Mouse (Mus musculus): ENCODE measurements around the gene 2010111I01Rik. TPM values are rescaled to one million over a fixed set of nuclear protein-coding genes. Genes with fewer than 3 reads are reported as not detected.

2010111I01Rik gene
- polyA plus RNA-seq, 1 experiment = 26.6 TPM

DNA sequence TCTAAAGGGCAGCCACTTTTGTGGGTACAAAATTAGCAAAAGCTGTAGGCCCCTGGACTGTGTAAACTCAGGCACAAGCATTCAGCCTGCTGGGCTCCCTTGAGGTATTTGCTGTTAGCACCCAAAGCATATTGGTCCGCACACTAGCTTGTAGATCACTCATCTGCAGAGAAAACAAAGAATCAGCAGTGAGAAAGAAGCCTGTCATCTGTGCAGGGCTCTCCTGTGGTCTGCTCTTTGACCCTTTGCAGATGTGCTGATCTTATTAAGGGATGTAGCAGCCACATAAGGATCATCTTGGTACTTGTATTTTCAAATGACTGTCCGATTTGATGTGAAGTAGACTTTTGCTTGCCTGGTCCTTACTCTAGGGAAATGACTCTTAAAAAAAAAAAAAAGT lies 126.6 kb downstream of the 2010111I01Rik start:
- Histone ChIP-seq H3K27me3 (ENCODE audit: control insufficient read depth, insufficient read depth, low read length) (no peaks in the 10 kb centered on the region), H3K36me3 (ENCODE audit: control insufficient read depth, insufficient read depth, low read length) (no peaks in the 10 kb centered on the region), H3K4me3 (ENCODE audit: control insufficient read depth, low read depth, low read length) (no peak overlapping the region), H3K4me1 (ENCODE audit: control insufficient read depth, insufficient read depth, low read length) (0 out of 2 replicates have a peak, but pooled peaks cover 2% of the 10 kb centered on the region), H3K27ac (ENCODE audit: control insufficient read depth, insufficient read depth, low read depth, low read length) (no peak overlapping the region)
- TF ChIP-seq CTCF (IDR thresholded peaks at IDR 0.05; ENCODE audit: control insufficient read depth, insufficient read depth, insufficient replicate concordance, low read depth, low read length) (no peak), POLR2A (IDR thresholded peaks at IDR 0.05; ENCODE audit: control insufficient read depth, low read depth, low read length) (no peak)

DNA sequence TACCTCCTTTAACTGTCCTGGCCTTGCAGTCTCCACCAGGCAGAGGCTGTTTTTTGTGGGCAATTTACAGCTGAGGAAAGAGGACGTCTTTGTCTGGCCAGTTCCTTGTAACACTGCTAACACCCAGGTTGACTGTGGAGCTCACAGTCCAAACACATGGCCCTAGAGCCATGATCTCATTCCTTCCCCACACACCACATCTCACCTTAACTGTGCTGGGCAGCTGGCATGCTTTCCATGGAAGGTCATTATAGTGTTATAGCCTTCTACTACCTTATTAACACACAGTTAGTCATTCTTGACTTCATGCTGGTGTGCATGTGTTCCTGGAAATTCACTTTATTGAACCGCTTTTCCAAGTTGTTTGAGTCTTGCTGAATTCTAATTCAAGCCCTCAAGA lies 127.6 kb downstream of the 2010111I01Rik start:
- Histone ChIP-seq H3K36me3 (ENCODE audit: control insufficient read depth, insufficient read depth, low read length) (no peaks in the 10 kb centered on the region), H3K27ac (ENCODE audit: control insufficient read depth, insufficient read depth, low read depth, low read length) (no peak overlapping the region), H3K27me3 (ENCODE audit: control insufficient read depth, insufficient read depth, low read length) (no peaks in the 10 kb centered on the region), H3K4me1 (ENCODE audit: control insufficient read depth, insufficient read depth, low read length) (0 out of 2 replicates have a peak, but pooled peaks cover 2% of the 10 kb centered on the region), H3K4me3 (ENCODE audit: control insufficient read depth, low read depth, low read length) (no peak overlapping the region)
- TF ChIP-seq POLR2A (IDR thresholded peaks at IDR 0.05; ENCODE audit: control insufficient read depth, low read depth, low read length) (no peak), CTCF (IDR thresholded peaks at IDR 0.05; ENCODE audit: control insufficient read depth, insufficient read depth, insufficient replicate concordance, low read depth, low read length) (no peak)

DNA sequence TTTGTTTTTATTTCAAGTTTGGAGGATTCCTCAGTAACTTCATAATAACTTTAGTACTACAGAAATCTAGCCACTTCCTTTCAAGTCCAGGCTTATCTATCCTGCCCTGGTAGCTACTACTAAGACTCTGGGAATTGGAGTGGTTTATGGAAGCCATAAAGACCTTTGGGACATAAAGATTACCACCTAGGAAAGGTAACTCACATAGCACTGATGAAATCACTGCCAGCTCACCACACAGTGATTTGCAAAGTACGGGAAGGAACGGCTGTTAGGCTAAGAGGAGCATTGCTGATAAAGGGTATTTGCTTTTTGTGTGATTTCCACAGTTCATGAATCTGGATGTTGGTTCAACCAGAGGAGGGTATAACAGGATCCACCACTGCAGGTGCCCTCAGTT lies 128.2 kb downstream of the 2010111I01Rik start:
- Histone ChIP-seq H3K27me3 (ENCODE audit: control insufficient read depth, insufficient read depth, low read length) (no peaks in the 10 kb centered on the region), H3K36me3 (ENCODE audit: control insufficient read depth, insufficient read depth, low read length) (no peaks in the 10 kb centered on the region), H3K4me1 (ENCODE audit: control insufficient read depth, insufficient read depth, low read length) (0 out of 2 replicates have a peak, but pooled peaks cover 2% of the 10 kb centered on the region), H3K27ac (ENCODE audit: control insufficient read depth, insufficient read depth, low read depth, low read length) (no peak overlapping the region), H3K4me3 (ENCODE audit: control insufficient read depth, low read depth, low read length) (no peak overlapping the region)
- no peak for TF ChIP-seq CTCF (IDR thresholded peaks at IDR 0.05; ENCODE audit: control insufficient read depth, insufficient read depth, insufficient replicate concordance, low read depth, low read length)
- TF ChIP-seq POLR2A (IDR thresholded peaks at IDR 0.05; ENCODE audit: control insufficient read depth, low read depth, low read length) = no peak

DNA sequence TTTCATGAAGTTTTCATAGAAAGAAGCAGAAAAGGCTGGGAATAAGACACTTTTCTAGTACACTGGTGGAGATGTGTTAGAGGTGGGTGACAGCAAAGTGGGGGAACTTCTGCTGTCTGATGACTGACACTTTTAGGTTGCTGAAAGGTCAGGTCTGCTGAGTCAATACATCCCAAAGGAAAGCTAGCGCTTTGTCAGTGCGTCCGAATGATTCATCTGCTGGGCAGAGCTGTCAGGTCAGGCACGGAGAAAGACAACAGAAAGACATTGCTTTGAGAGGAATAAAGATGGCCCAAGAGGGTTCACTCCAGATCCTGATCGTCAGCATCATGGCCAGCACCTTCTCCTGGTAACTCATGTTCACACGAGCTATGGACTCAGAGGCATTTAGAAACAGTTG lies 128.9 kb downstream of the 2010111I01Rik start:
- Histone ChIP-seq H3K4me3 (ENCODE audit: control insufficient read depth, low read depth, low read length) (no peak overlapping the region), H3K27ac (ENCODE audit: control insufficient read depth, insufficient read depth, low read depth, low read length) (no peak overlapping the region), H3K4me1 (ENCODE audit: control insufficient read depth, insufficient read depth, low read length) (0 out of 2 replicates have a peak, but pooled peaks cover 2% of the 10 kb centered on the region), H3K27me3 (ENCODE audit: control insufficient read depth, insufficient read depth, low read length) (no peaks in the 10 kb centered on the region), H3K36me3 (ENCODE audit: control insufficient read depth, insufficient read depth, low read length) (no peaks in the 10 kb centered on the region)
- no peak for TF ChIP-seq POLR2A (IDR thresholded peaks at IDR 0.05; ENCODE audit: control insufficient read depth, low read depth, low read length)
- no peak for TF ChIP-seq CTCF (IDR thresholded peaks at IDR 0.05; ENCODE audit: control insufficient read depth, insufficient read depth, insufficient replicate concordance, low read depth, low read length)

DNA sequence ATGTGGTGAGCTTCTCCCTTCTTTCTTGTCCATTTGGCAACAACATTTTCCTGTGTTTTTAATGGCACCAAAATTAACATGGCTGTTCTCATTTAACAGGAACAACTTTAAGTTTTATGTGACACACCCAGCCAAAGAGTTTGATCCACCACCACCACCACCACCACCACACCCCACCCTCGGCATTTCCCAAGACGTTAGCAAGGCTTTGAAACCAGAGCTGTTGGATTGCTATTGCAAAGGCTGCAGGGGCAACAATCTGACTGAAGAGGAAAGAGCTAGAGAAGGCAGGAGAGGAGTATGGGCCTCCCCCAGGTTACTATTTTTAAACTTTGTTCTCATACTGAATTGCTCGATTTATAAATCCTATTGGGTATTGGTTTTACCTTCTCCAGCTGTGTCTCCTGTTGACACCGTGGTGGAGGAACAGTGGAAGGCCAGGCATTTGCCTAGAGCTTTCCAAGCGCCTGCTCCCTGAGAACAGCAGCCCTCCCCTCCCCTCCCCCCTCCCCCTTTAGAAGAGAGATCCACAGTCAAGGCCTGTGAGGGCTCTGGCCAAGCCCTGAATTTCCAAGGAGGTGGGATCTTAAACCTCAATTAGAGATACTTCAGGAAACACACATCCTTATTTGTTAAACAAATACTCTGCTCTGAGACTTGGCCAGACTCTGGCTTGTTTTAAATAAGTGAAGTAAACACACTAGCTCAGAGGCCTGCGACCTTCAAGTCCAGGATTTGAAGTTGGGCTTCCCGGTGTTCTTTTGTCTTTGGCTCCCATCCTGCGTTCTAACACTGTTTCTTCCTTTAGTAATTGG lies 129.8 kb downstream of the 2010111I01Rik start:
- H3K36me3 ChIP-seq (ENCODE audit: control insufficient read depth, insufficient read depth, low read length) = no peaks in the 10 kb centered on the region
- TF ChIP-seq POLR2A (IDR thresholded peaks at IDR 0.05; ENCODE audit: control insufficient read depth, low read depth, low read length) (no peak), CTCF (IDR thresholded peaks at IDR 0.05; ENCODE audit: control insufficient read depth, insufficient read depth, insufficient replicate concordance, low read depth, low read length) (no peak)
- H3K4me1 ChIP-seq (ENCODE audit: control insufficient read depth, insufficient read depth, low read length) = 0 out of 2 replicates have a peak, but pooled peaks cover 2% of the 10 kb centered on the region
- peak overlapping the region; percentile 55; the same call in 1 of the 2 replicates for H3K27ac ChIP-seq (ENCODE audit: control insufficient read depth, insufficient read depth, low read depth, low read length)
- no peaks in the 10 kb centered on the region for H3K27me3 ChIP-seq (ENCODE audit: control insufficient read depth, insufficient read depth, low read length)
- no peak overlapping the region for H3K4me3 ChIP-seq (ENCODE audit: control insufficient read depth, low read depth, low read length)

DNA sequence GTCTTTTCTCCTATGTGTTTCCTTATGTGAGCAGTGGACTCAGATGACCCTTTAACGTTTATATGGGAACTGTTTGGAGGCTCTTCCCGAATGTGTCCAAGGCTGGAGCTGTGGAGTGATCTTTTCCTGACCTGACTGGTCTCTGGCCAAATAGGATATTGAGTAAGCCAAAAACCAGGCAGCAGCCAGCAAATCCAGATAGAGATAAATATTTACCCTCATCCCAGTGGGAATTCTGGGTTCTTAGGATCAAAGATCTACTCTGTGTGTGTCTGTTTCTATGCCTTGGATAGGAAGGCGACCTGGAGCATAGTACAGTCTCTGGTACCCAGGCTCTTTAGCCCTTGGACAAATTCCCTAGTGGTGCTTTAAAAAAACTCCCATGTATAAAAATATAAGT lies 132.1 kb downstream of the 2010111I01Rik start:
- H3K27ac ChIP-seq (ENCODE audit: control insufficient read depth, insufficient read depth, low read depth, low read length) = no peak overlapping the region
- no peaks in the 10 kb centered on the region for H3K27me3 ChIP-seq (ENCODE audit: control insufficient read depth, insufficient read depth, low read length)

DNA sequence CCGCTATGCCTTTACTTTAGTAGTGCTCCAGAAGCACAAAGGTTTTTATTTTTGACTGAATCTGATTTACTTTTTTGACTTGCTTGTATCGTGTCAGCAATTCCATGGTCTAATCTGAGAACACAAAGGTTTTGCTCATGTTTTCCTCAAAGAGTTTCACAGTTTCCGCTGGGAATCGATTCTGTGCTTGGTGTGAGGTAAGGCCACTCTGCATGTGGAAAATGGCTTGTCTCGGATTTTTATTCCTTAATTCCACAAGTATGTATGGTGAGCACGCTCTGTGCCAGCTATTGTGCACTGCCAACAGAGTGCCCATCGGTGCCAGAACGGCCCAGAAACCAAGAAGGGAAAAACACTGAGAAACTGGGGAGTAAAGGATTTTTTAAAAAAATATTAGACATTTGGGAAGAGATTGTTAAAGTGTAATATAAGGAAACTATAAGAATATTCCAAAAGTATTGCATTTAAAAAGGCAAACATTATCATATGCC lies 132.8 kb downstream of the 2010111I01Rik start:
- no peaks in the 10 kb centered on the region for H3K36me3 ChIP-seq (ENCODE audit: control insufficient read depth, insufficient read depth, low read length)
- H3K27me3 ChIP-seq (ENCODE audit: control insufficient read depth, insufficient read depth, low read length) = no peaks in the 10 kb centered on the region
- no peak overlapping the region for H3K4me3 ChIP-seq (ENCODE audit: control insufficient read depth, low read depth, low read length)
- 0 out of 2 replicates have a peak, but pooled peaks cover 2% of the 10 kb centered on the region for H3K4me1 ChIP-seq (ENCODE audit: control insufficient read depth, insufficient read depth, low read length)
- H3K27ac ChIP-seq (ENCODE audit: control insufficient read depth, insufficient read depth, low read depth, low read length) = no peak overlapping the region; the same call in 1 of the 2 replicates
- TF ChIP-seq CTCF (IDR thresholded peaks at IDR 0.05; ENCODE audit: control insufficient read depth, insufficient read depth, insufficient replicate concordance, low read depth, low read length) = no peak
- no peak for TF ChIP-seq POLR2A (IDR thresholded peaks at IDR 0.05; ENCODE audit: control insufficient read depth, low read depth, low read length)

More for the DNA sequence above, 132.1 kb downstream of the 2010111I01Rik start:
- TF ChIP-seq CTCF (IDR thresholded peaks at IDR 0.05; ENCODE audit: control insufficient read depth, insufficient read depth, insufficient replicate concordance, low read depth, low read length) = no peak
- no peak for TF ChIP-seq POLR2A (IDR thresholded peaks at IDR 0.05; ENCODE audit: control insufficient read depth, low read depth, low read length)
- Histone ChIP-seq H3K4me3 (ENCODE audit: control insufficient read depth, low read depth, low read length) (no peak overlapping the region), H3K4me1 (ENCODE audit: control insufficient read depth, insufficient read depth, low read length) (0 out of 2 replicates have a peak, but pooled peaks cover 2% of the 10 kb centered on the region), H3K36me3 (ENCODE audit: control insufficient read depth, insufficient read depth, low read length) (no peaks in the 10 kb centered on the region)
